8 mouse cellular contexts compared by ENCODE assay signal in the genomic region with DNA sequence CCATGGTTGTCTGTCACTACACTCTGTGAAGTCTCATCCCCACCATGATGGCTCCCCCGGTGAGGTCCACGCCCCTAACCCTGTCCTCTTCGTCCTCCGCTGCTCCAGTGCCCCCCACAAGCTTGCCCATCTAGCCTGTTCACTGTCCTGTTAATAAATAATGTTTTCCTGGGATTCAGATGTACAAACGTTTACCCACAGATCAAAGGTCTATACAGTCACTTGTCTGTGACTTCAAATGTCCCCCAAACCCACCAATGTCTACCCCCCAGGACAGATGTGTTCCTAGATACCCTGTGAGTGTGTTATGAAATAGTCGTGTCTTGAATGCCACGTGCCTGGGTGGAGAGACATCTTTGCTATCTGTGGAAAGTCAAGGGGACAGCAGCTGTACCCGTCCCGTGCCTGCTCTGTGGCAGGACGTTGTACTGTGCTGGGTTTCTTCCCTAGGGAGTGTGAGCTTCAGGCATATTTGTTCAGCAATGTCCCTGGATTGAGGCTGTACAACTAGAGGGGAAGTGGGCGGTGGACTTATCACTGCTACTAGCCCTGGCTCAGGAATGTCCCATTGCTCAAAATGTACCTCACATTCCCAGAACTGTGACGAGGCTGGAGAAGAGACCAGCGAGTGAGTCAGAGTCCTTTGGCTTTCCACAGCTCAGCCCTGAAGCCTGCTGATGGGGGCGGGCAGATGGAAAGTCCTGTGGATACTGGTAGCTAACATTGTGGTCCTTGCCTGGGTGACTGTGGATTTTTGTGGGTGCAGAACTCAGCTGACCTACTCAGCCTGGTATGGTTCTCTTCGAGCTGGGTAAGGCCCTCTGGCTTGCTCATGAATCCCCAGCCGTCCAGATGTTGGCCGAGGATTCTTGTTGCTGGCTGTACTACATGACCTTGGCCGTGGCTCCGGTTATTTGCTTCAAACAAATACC. TPM values are rescaled to one million over a fixed set of nuclear protein-coding genes. Genes with fewer than 3 reads are reported as not detected.
A peak's percentile ranks its signal among the peaks of the same experiment; 100 is the strongest.
DNase-seq lines count a peak whose midpoint lies in the region; ATAC-seq and TF ChIP-seq lines count a peak whose summit lies in the region.

No protein-coding gene starts in this region.

- ATAC-seq in Patski: peak; percentile 75
- ATAC-seq in embryonic facial prominence, embryonic 15.5 days (ENCODE audit: insufficient number of reproducible peaks, low FRiP score, low TSS enrichment, low read depth): no peak
- no peak for ATAC-seq in hindbrain, embryonic 15.5 days (ENCODE audit: low FRiP score, low read depth)
- peak; percentile 86 for ATAC-seq in liver, postnatal 0 days
- no peak for ATAC-seq in midbrain, embryonic 15.5 days (replicated peaks)

- H3K27ac ChIP-seq in embryonic facial prominence, embryonic 15.5 days (replicated peaks): peak overlapping the region; percentile 5; the same call in 1 of the 2 replicates
- 0 out of 2 replicates have a peak overlapping the region, but pooled peaks have one; percentile 16 for H3K27ac ChIP-seq in hindbrain, embryonic 15.5 days (replicated peaks)
- peak overlapping the region; percentile 96 for H3K27ac ChIP-seq in liver, postnatal 0 days (ENCODE audit: low read depth)
- no peak overlapping the region for H3K27ac ChIP-seq in midbrain, embryonic 15.5 days

- 0 out of 2 replicates have a peak, but pooled peaks cover 13% of the 10 kb centered on the region for H3K4me1 ChIP-seq in embryonic facial prominence, embryonic 15.5 days
- H3K4me1 ChIP-seq in hindbrain, embryonic 15.5 days (replicated peaks): peaks cover 22% of the 10 kb centered on the region
- peaks cover 21% of the 10 kb centered on the region for H3K4me1 ChIP-seq in liver, postnatal 0 days (ENCODE audit: insufficient read depth)
- 0 out of 2 replicates have a peak, but pooled peaks cover 4% of the 10 kb centered on the region for H3K4me1 ChIP-seq in midbrain, embryonic 15.5 days

- DNase-seq in Patski (ENCODE audit: low read depth, low spot score): peak; percentile 85
- peak; percentile 65 for DNase-seq in liver, postnatal 0 days
- no peak for DNase-seq in layer of hippocampus, adult 9-10 months (ENCODE audit: low spot score)
- no peak for DNase-seq in spleen, postnatal 10 days (ENCODE audit: low spot score in 2 of 2)
- DNase-seq in thymus, postnatal 36 days: no peak

- POLR2A ChIA-PET in Patski (lab: Charles Lee): interaction anchor here (0.8 to 2.4 kb wide), 6 partner anchors 9 to 164 kb away, joined by 3 to 14 read pairs (median 6); no protein-coding TSS in a partner anchor

- no peaks in the 10 kb centered on the region for H3K27me3 ChIP-seq in Patski
- H3K27me3 ChIP-seq in embryonic facial prominence, embryonic 15.5 days: no peaks in the 10 kb centered on the region
- no peaks in the 10 kb centered on the region for H3K27me3 ChIP-seq in hindbrain, embryonic 15.5 days
- H3K27me3 ChIP-seq in liver, postnatal 0 days (ENCODE audit: insufficient read depth, low read length): no peaks in the 10 kb centered on the region
- 0 out of 2 replicates have a peak, but pooled peaks cover 3% of the 10 kb centered on the region for H3K27me3 ChIP-seq in midbrain, embryonic 15.5 days (replicated peaks)

- H3K36me3 ChIP-seq in embryonic facial prominence, embryonic 15.5 days: no peaks in the 10 kb centered on the region
- no peaks in the 10 kb centered on the region for H3K36me3 ChIP-seq in hindbrain, embryonic 15.5 days
- no peaks in the 10 kb centered on the region for H3K36me3 ChIP-seq in liver, postnatal 0 days (replicated peaks; ENCODE audit: insufficient read depth, low read length)
- no peaks in the 10 kb centered on the region for H3K36me3 ChIP-seq in midbrain, embryonic 15.5 days (replicated peaks)

- no peak for TF ChIP-seq CTCF in Patski (IDR thresholded peaks at IDR 0.05)
- no peak for TF ChIP-seq CTCF in liver, postnatal 0 days (IDR thresholded peaks at IDR 0.05; ENCODE audit: low read depth)

- no peak overlapping the region for H3K4me2 ChIP-seq in embryonic facial prominence, embryonic 15.5 days (replicated peaks)
- H3K4me2 ChIP-seq in hindbrain, embryonic 15.5 days: no peak overlapping the region
- H3K4me2 ChIP-seq in liver, postnatal 0 days (ENCODE audit: low read depth, low read length): peak overlapping the region; percentile 24; the same call in 1 of the 2 replicates
- no peak overlapping the region for H3K4me2 ChIP-seq in midbrain, embryonic 15.5 days

- CTCF ChIA-PET in Patski (lab: Charles Lee): interaction anchor here (0.7 to 2.6 kb wide), 8 partner anchors 9 to 145 kb away, joined by 3 to 8 read pairs (median 4); no protein-coding TSS in a partner anchor

- WGBS in embryonic facial prominence, embryonic 15.5 days: 67% methylated on average over 19 of the region's 19 CpGs
- WGBS in hindbrain, embryonic 15.5 days: 70% methylated on average over 19 of the region's 19 CpGs
- 41% methylated on average over 19 of the region's 19 CpGs for WGBS in liver, postnatal 0 days (ENCODE audit: insufficient replicate concordance)
- WGBS in midbrain, embryonic 15.5 days: 80% methylated on average over 19 of the region's 19 CpGs

- in situ Hi-C loops in Patski (cut with MboI; ENCODE audit: low pct_unique_long_range_greater_than_20kb): loop anchor here (5.0 kb wide), 2 partner anchors 50 to 90 kb away; no protein-coding TSS in a partner anchor

- peaks cover 6% of the 10 kb centered on the region; the same call in 1 of the 2 replicates for H3K9me3 ChIP-seq in embryonic facial prominence, embryonic 15.5 days (replicated peaks)
- H3K9me3 ChIP-seq in hindbrain, embryonic 15.5 days: no peaks in the 10 kb centered on the region
- no peaks in the 10 kb centered on the region for H3K9me3 ChIP-seq in liver, postnatal 0 days (ENCODE audit: low read length)
- no peaks in the 10 kb centered on the region for H3K9me3 ChIP-seq in midbrain, embryonic 15.5 days

- H3K9ac ChIP-seq in embryonic facial prominence, embryonic 15.5 days: no peak overlapping the region
- H3K9ac ChIP-seq in hindbrain, embryonic 15.5 days: no peak overlapping the region
- H3K9ac ChIP-seq in liver, postnatal 0 days (replicated peaks): peak overlapping the region; percentile 7
- H3K9ac ChIP-seq in midbrain, embryonic 15.5 days: no peak overlapping the region

- no peak overlapping the region for H3K4me3 ChIP-seq in embryonic facial prominence, embryonic 15.5 days (replicated peaks)
- no peak overlapping the region for H3K4me3 ChIP-seq in hindbrain, embryonic 15.5 days
- no peak overlapping the region for H3K4me3 ChIP-seq in liver, postnatal 0 days (ENCODE audit: low read depth, low read length)
- H3K4me3 ChIP-seq in midbrain, embryonic 15.5 days: no peak overlapping the region

- peak; percentile 84 for TF ChIP-seq EP300 in liver, postnatal 0 days (IDR thresholded peaks at IDR 0.05; ENCODE audit: low read depth)

RNA-seq across cellular contexts. Expression of a gene that starts 55.1 kb away (rescaled TPM):
- not detected for polyA plus RNA-seq in Patski (2021)
- 0.43 and 0.76 TPM in 2 replicates for polyA plus RNA-seq in embryonic facial prominence, embryonic 15.5 days (2015; fragmentation: Nextera tagmentation; extraction: Ambion mirVana)
- 37.6 and 43.4 TPM in 2 replicates for polyA plus RNA-seq in hindbrain, embryonic 15.5 days (2015; fragmentation: Nextera tagmentation; extraction: Ambion mirVana)
- polyA plus RNA-seq in liver, postnatal 0 days (2015; fragmentation: Nextera tagmentation; extraction: Ambion mirVana): not detected in 2 replicates
- polyA plus RNA-seq in midbrain, embryonic 15.5 days (2015; fragmentation: Nextera tagmentation; extraction: Ambion mirVana): 36.3 and 38.0 TPM in 2 replicates

Comparison
In these comparisons a context has a peak if more than half of its experiments do, and no peak if none do; other contexts are left out.
1. ATAC-seq: peak in Patski (single experiment) and liver, postnatal 0 days (single experiment); none in embryonic facial prominence, embryonic 15.5 days (single experiment), hindbrain, embryonic 15.5 days (single experiment) and midbrain, embryonic 15.5 days (single experiment).
2. DNase-seq: peak in Patski (single experiment) and liver, postnatal 0 days (single experiment); none in layer of hippocampus, adult 9-10 months (single experiment), spleen, postnatal 10 days (0 of 2) and thymus, postnatal 36 days (0 of 2).
3. RNA of a gene that starts 55.1 kb away (polyA plus RNA-seq): 37.6 to 43.4 TPM in hindbrain, embryonic 15.5 days and 36.3 to 38.0 TPM in midbrain, embryonic 15.5 days; 0.43 to 0.76 TPM in embryonic facial prominence, embryonic 15.5 days, not detected in Patski (single experiment) and not detected in liver, postnatal 0 days; every median in the first group is over 10 times any median in the second.